Mouse (Mus musculus) heart, embryonic 10.5 days (tissue): ENCODE data around the gene Mrpl4. TPM values are rescaled to one million over a fixed set of nuclear protein-coding genes. Genes with fewer than 3 reads are reported as not detected.

ENCODE experiments used
- DNase-seq: peaks from one replicate; pipeline ENCODE4 v3.0.0-alpha.2; 2017; ENCODE audit warnings: low spot score
- H3K27ac ChIP-seq: fragments of 300-500 bp; sonication (generic); 2 replicates; pipeline ENCODE4 v1.5.1; 2016; ENCODE audit warnings: mild to moderate bottlenecking
- H3K27me3 ChIP-seq: fragments of 300-500 bp; sonication (generic); 2 replicates; pipeline ENCODE4 v1.6.1; 2016; ENCODE audit warnings: mild to moderate bottlenecking; ENCODE audit not compliant: poor library complexity, insufficient read depth, severe bottlenecking
- H3K36me3 ChIP-seq: fragments of 300-500 bp; sonication (generic); 2 replicates; pipeline ENCODE4 v1.6.1; 2016; ENCODE audit warnings: mild to moderate bottlenecking, moderate library complexity
- H3K4me1 ChIP-seq: fragments of 300-500 bp; sonication (generic); 2 replicates; pipeline ENCODE4 v1.6.1; 2016; ENCODE audit warnings: mild to moderate bottlenecking
- H3K4me3 ChIP-seq: fragments of 300-500 bp; sonication (generic); 2 replicates; pipeline ENCODE4 v1.5.1; 2016; ENCODE audit warnings: mild to moderate bottlenecking, moderate library complexity
- H3K9me3 ChIP-seq: fragments of 300-500 bp; sonication (generic); 2 replicates; pipeline ENCODE4 v1.6.1; 2016; ENCODE audit warnings: mild to moderate bottlenecking, moderate library complexity
- WGBS: fragments of 180-500 bp; shearing (Covaris S2); methylation state at CpG from one replicate; pipeline ENCODE4 v1.1.7; 2016; 5-methylcytosine and 5-hydroxymethylcytosine counted together
- polyA plus RNA-seq: library from polyadenylated mRNA; unstranded; fragments of >200 nt; fragmentation: Nextera tagmentation; extraction: Ambion mirVana; gene quantifications from 2 replicates; pipeline ENCODE4 v1.2.1, GENCODE M21; 2016

Mrpl4 gene
- polyA plus RNA-seq: 157 and 162 TPM in 2 replicates

GRCm38 (mm10) chr9:21002627-21003551 is at the start of gene Mrpl4:
TSS of gene Mrpl4 (plus strand) at chr9:21002738.
- Histone ChIP-seq H3K36me3 (peaks cover 33% of the 10 kb centered on the region), H3K27ac (peak within 1 kb of the TSS; percentile 93), H3K4me3 (peak within 1 kb of the TSS; percentile 88), H3K4me1 (peaks cover 5% of the 10 kb centered on the region), H3K27me3 (no peaks in the 10 kb centered on the region), H3K9me3 (no peaks in the 10 kb centered on the region)
- WGBS: under 1% methylated on average over 72 of the region's 72 CpGs
- DNase-seq: peak; percentile 95

- whole genome bisulfite sequencing: 78% methylated on average over 3 of the region's 3 CpGs
- no peaks in the 10 kb centered on the region for H3K9me3 ChIP-seq
- H3K4me3 ChIP-seq: no peak overlapping the region
- DNase-seq: no peak
- H3K36me3 ChIP-seq: no peaks in the 10 kb centered on the region
- H3K27me3 ChIP-seq: no peaks in the 10 kb centered on the region
- H3K27ac ChIP-seq: no peak overlapping the region
- 0 out of 2 replicates have a peak, but pooled peaks cover 2% of the 10 kb centered on the region for H3K4me1 ChIP-seq
Measured at GRCm38 (mm10) chr9:20956989-20957388, 45.5 kb upstream of the Mrpl4 start.

GRCm38 (mm10) chr9:20959430-20959938 is 43.1 kb upstream of the Mrpl4 start, which contains the start of gene Dnmt1:
TSS of gene Dnmt1 (minus strand) at chr9:20959888.
- Histone ChIP-seq H3K4me3 (no peak within 1 kb of the TSS), H3K9me3 (no peaks in the 10 kb centered on the region), H3K27me3 (no peaks in the 10 kb centered on the region), H3K27ac (no peak within 1 kb of the TSS), H3K4me1 (no peaks in the 10 kb centered on the region), H3K36me3 (0 out of 2 replicates have a peak, but pooled peaks cover 2% of the 10 kb centered on the region)
- DNase-seq: no peak
- 81% methylated on average over 2 of the region's 2 CpGs for WGBS

- no peak overlapping the region for H3K27ac ChIP-seq
- H3K9me3 ChIP-seq: no peaks in the 10 kb centered on the region
- WGBS: 69% methylated on average over 9 of the region's 9 CpGs
- H3K4me3 ChIP-seq: no peak overlapping the region
- H3K27me3 ChIP-seq: no peaks in the 10 kb centered on the region
- H3K36me3 ChIP-seq: peaks cover 18% of the 10 kb centered on the region
- no peak for DNase-seq
- H3K4me1 ChIP-seq: no peaks in the 10 kb centered on the region
Measured at GRCm38 (mm10) chr9:20961557-20961956, 41.0 kb upstream of the Mrpl4 start.

GRCm38 (mm10) chr9:20965606-20966005 is 36.9 kb upstream of the Mrpl4 start:
- no peaks in the 10 kb centered on the region for H3K27me3 ChIP-seq
- DNase-seq: no peak
- H3K9me3 ChIP-seq: no peaks in the 10 kb centered on the region
- H3K4me3 ChIP-seq: no peak overlapping the region
- WGBS: 78% methylated on average over 4 of the region's 4 CpGs
- no peak overlapping the region for H3K27ac ChIP-seq
- H3K4me1 ChIP-seq: no peaks in the 10 kb centered on the region
- H3K36me3 ChIP-seq: peaks cover 52% of the 10 kb centered on the region

GRCm38 (mm10) chr9:20966008-20966407 is 36.5 kb upstream of the Mrpl4 start:
- peaks cover 54% of the 10 kb centered on the region for H3K36me3 ChIP-seq

GRCm38 (mm10) chr9:20966747-20967146 is 35.8 kb upstream of the Mrpl4 start:
- no peak overlapping the region for H3K27ac ChIP-seq
- no peaks in the 10 kb centered on the region for H3K27me3 ChIP-seq
- peaks cover 7% of the 10 kb centered on the region for H3K4me1 ChIP-seq
- H3K36me3 ChIP-seq: peaks cover 58% of the 10 kb centered on the region
- no peak overlapping the region for H3K4me3 ChIP-seq
- DNase-seq: no peak
- WGBS: 80% methylated on average over 5 of the region's 5 CpGs
- H3K9me3 ChIP-seq: no peaks in the 10 kb centered on the region

More at GRCm38 (mm10) chr9:20966008-20966407, 36.5 kb upstream of the Mrpl4 start:
- Histone ChIP-seq H3K27me3 (no peaks in the 10 kb centered on the region), H3K27ac (no peak overlapping the region), H3K4me3 (no peak overlapping the region), H3K9me3 (no peaks in the 10 kb centered on the region), H3K4me1 (no peaks in the 10 kb centered on the region)
- WGBS: 78% methylated on average over 3 of the region's 3 CpGs
- DNase-seq: no peak

- peak overlapping the region; percentile 78 for H3K27ac ChIP-seq
- H3K4me1 ChIP-seq: peaks cover 47% of the 10 kb centered on the region
- H3K4me3 ChIP-seq: peak overlapping the region; percentile 31; the same call in 1 of the 2 replicates
- no peak for DNase-seq
- H3K36me3 ChIP-seq: peaks cover 40% of the 10 kb centered on the region
- H3K27me3 ChIP-seq: no peaks in the 10 kb centered on the region
- WGBS: 80% methylated on average over 7 of the region's 7 CpGs
- no peaks in the 10 kb centered on the region for H3K9me3 ChIP-seq
Measured at GRCm38 (mm10) chr9:20971751-20972140, 30.8 kb upstream of the Mrpl4 start.

GRCm38 (mm10) chr9:20972141-20972992 is 30.2 kb upstream of the Mrpl4 start:
- DNase-seq: no peak
- Histone ChIP-seq H3K4me3 (peak overlapping the region; percentile 31), H3K4me1 (peaks cover 51% of the 10 kb centered on the region), H3K27me3 (no peaks in the 10 kb centered on the region), H3K9me3 (no peaks in the 10 kb centered on the region), H3K27ac (peak overlapping the region; percentile 78), H3K36me3 (peaks cover 34% of the 10 kb centered on the region)
- 46% methylated on average over 28 of the region's 28 CpGs for WGBS

- no peak for DNase-seq
- H3K4me1 ChIP-seq: peaks cover 53% of the 10 kb centered on the region
- H3K9me3 ChIP-seq: no peaks in the 10 kb centered on the region
- peak overlapping the region; percentile 31 for H3K4me3 ChIP-seq
- no peaks in the 10 kb centered on the region for H3K27me3 ChIP-seq
- 93% methylated on average over 4 of the region's 4 CpGs for WGBS
- peak overlapping the region; percentile 78 for H3K27ac ChIP-seq
- peaks cover 26% of the 10 kb centered on the region for H3K36me3 ChIP-seq
Measured at GRCm38 (mm10) chr9:20973001-20973681, 29.4 kb upstream of the Mrpl4 start.

GRCm38 (mm10) chr9:20973682-20974075 is 28.9 kb upstream of the Mrpl4 start:
- no peaks in the 10 kb centered on the region for H3K9me3 ChIP-seq
- H3K4me1 ChIP-seq: peaks cover 59% of the 10 kb centered on the region
- H3K36me3 ChIP-seq: peaks cover 21% of the 10 kb centered on the region
- H3K27ac ChIP-seq: peak overlapping the region; percentile 49; the same call in 1 of the 2 replicates
- DNase-seq: no peak
- H3K27me3 ChIP-seq: no peaks in the 10 kb centered on the region
- H3K4me3 ChIP-seq: peak overlapping the region; percentile 22
- WGBS: 55% methylated on average over 6 of the region's 6 CpGs
